Mouse (Mus musculus): ENCODE results near the gene Usp5. TPM values are rescaled to one million over a fixed set of nuclear protein-coding genes. Genes with fewer than 3 reads are reported as not detected.

The Usp5 gene
- polyA plus RNA-seq, 1 experiment from 2014 or later: 202 TPM

- H3K9me3 ChIP-seq (replicated peaks): no peaks in the 10 kb centered on the region
- peak overlapping the region; percentile 88; the same call in 1 of the 2 replicates for H3K9ac ChIP-seq
- H3K4me2 ChIP-seq (replicated peaks): peak overlapping the region; percentile 71
- H3K27me3 ChIP-seq: peaks cover 11% of the 10 kb centered on the region; the same call in 1 of the 2 replicates
- H3K36me3 ChIP-seq: no peaks in the 10 kb centered on the region
- H3K4me1 ChIP-seq: peaks cover 68% of the 10 kb centered on the region
- peak overlapping the region; percentile 66; the same call in 1 of the 2 replicates for H3K4me3 ChIP-seq
- no peak for ATAC-seq (ENCODE audit: low FRiP score)
- WGBS: 73% methylated on average over 28 of the region's 28 CpGs
- peak overlapping the region; percentile 14; the same call in 1 of the 2 replicates for H3K27ac ChIP-seq
Measured at GRCm38 (mm10) chr6:124858561-124859318, 29.5 kb upstream of the Usp5 start.

DNA sequence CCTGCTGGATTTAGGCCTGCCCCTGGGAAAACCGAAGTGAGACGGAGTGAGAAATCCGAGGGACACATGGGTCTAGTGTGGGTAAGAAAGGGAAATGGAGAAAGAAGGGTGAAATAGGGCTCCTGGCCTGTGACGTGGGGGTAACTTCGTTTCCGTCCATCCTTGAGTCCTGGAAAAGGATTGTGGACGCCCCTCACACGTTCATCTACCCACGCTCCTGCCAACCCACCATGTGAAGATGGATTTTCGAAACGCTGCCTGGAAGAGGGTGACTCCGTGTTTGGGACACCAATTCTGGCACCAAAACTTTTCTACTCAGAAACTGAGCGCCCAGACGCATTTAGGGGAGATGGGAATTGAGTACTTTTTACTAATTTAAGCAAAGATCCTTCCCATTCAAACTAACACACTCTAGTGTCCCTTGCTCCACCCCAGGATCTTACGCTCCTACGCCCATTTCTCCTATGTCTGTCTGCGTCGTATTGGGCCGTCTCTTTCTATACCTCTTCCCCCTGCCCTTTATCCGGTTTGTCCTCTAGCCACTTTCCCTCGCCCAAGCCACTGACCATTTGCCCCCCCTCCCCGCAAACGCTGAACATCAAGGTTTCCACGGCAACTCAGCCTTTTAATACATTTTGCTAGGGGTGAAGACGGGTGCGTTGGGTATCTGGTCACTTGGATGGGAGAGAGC, 28.7 kb upstream of the Usp5 start:
- Histone ChIP-seq H3K4me2 (replicated peaks) (peak overlapping the region; percentile 71), H3K27me3 (peaks cover 11% of the 10 kb centered on the region; the same call in 1 of the 2 replicates), H3K4me3 (peak overlapping the region; percentile 66), H3K36me3 (no peaks in the 10 kb centered on the region), H3K4me1 (peaks cover 64% of the 10 kb centered on the region), H3K9me3 (replicated peaks) (no peaks in the 10 kb centered on the region), H3K27ac (peak overlapping the region; percentile 95), H3K9ac (peak overlapping the region; percentile 88)
- ATAC-seq (ENCODE audit: low FRiP score): no peak; the same call in 1 of the 2 replicates
- 22% methylated on average over 26 of the region's 26 CpGs for WGBS

DNA sequence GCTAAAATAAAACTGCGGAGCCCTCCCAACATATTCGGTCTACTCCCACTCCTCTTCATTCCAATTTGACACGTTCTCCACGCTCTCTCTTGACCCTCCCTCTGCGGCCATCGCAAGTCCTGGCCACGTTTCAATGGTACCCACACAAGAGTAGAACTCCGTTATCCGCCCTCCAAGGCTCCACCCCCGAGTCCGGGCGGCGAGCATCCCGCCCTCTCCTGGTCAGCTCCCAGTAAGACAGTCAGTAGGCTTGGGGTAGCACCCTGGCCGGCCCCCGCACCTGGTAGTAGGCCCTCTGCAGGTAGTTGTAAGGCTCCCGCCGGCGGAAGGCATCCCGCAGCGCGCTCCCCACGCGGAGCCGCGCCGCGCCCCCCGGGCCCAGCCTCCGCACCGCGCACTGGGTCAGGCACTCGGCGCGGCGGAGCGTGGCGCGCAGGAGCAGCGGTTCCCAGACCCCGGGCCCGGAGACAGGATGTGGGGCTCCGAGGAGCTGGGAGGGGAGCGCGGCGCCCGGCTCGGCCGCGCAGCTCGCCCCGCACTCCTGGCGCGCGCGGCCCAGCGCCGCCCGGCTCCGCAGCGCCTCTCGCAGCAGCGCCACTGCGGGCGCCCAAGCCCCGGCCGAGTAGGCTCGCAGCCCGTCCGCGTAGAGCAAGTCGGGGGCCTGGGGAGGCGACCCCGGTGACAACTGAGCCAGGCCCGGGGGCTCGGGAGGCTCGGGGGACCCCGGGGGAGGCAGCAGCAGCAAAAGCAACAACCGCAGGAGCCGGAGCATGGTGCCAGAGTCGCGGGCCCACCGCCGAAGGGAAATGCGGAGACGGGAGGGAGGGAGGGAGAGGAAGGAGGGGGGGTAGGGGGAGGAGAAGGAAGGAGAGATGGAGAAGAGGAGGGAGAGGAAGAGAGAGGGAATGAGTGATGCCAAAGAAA, 27.9 kb upstream of the Usp5 start, which contains the start of gene P3h3:
Gene P3h3, minus strand, starts transcription at position 837 of the 924 bp plus-strand sequence.
- H3K27me3 ChIP-seq: peaks cover 11% of the 10 kb centered on the region; the same call in 1 of the 2 replicates
- peak within 1 kb of the TSS; percentile 95 for H3K27ac ChIP-seq
- H3K4me1 ChIP-seq: peaks cover 56% of the 10 kb centered on the region
- peaks cover 4% of the 10 kb centered on the region for H3K36me3 ChIP-seq
- H3K9me3 ChIP-seq (replicated peaks): no peaks in the 10 kb centered on the region
- H3K4me3 ChIP-seq: peak within 1 kb of the TSS; percentile 66
- under 1% methylated on average over 73 of the region's 86 CpGs for WGBS
- ATAC-seq (ENCODE audit: low FRiP score): peak; percentile 91
- H3K9ac ChIP-seq: peak within 1 kb of the TSS; percentile 88
- peak within 1 kb of the TSS; percentile 71 for H3K4me2 ChIP-seq (replicated peaks)

DNA sequence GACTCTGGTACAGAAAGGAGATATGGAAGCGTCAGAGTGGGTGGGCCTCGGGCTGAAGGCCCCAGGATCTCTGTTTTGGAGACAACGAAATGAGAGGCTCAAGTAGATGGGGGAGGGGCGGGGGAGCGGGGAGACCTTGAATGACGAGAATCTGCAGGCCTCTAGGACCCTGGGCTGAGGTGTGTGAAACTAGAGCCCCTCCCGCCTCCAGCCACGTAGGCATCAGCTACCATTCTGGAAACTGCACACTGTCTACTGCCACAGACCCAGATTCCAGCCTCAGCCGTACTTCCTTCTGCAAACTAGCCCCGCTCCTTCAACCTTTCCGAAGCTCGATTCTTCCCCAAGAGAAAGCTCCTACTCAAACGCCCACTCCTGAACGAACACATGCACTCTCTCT, 27.0 kb upstream of the Usp5 start:
- peaks cover 48% of the 10 kb centered on the region for H3K4me1 ChIP-seq

GRCm38 (mm10) chr6:124854647-124855046, 25.4 kb upstream of the Usp5 start:
- Histone ChIP-seq H3K27ac (no peak overlapping the region), H3K4me3 (no peak overlapping the region), H3K4me1 (peaks cover 33% of the 10 kb centered on the region), H3K36me3 (peaks cover 4% of the 10 kb centered on the region), H3K4me2 (replicated peaks) (no peak overlapping the region), H3K9ac (no peak overlapping the region), H3K27me3 (peaks cover 11% of the 10 kb centered on the region), H3K9me3 (replicated peaks) (no peaks in the 10 kb centered on the region)
- ATAC-seq (ENCODE audit: low FRiP score): no peak
- WGBS: 78% methylated on average over 12 of the region's 12 CpGs

More for the DNA sequence above, 27.0 kb upstream of the Usp5 start:
- Histone ChIP-seq H3K27me3 (peaks cover 11% of the 10 kb centered on the region; the same call in 1 of the 2 replicates), H3K36me3 (peaks cover 4% of the 10 kb centered on the region), H3K4me2 (replicated peaks) (peak overlapping the region; percentile 71), H3K27ac (peak overlapping the region; percentile 95), H3K9ac (peak overlapping the region; percentile 88), H3K9me3 (replicated peaks) (no peaks in the 10 kb centered on the region), H3K4me3 (peak overlapping the region; percentile 66)
- ATAC-seq (ENCODE audit: low FRiP score): peak; percentile 59
- 11% methylated on average over 14 of the region's 14 CpGs for WGBS

GRCm38 (mm10) chr6:124850535-124850934, 21.3 kb upstream of the Usp5 start:
- Histone ChIP-seq H3K4me2 (replicated peaks) (no peak overlapping the region), H3K9ac (no peak overlapping the region), H3K36me3 (peaks cover 4% of the 10 kb centered on the region), H3K27me3 (no peaks in the 10 kb centered on the region; the same call in 1 of the 2 replicates), H3K9me3 (replicated peaks) (no peaks in the 10 kb centered on the region), H3K4me3 (no peak overlapping the region), H3K4me1 (peaks cover 8% of the 10 kb centered on the region), H3K27ac (no peak overlapping the region)
- ATAC-seq (ENCODE audit: low FRiP score): no peak
- 48% methylated on average over 8 of the region's 8 CpGs for WGBS

- Histone ChIP-seq H3K36me3 (peaks cover 14% of the 10 kb centered on the region), H3K4me2 (replicated peaks) (no peak overlapping the region), H3K4me3 (no peak overlapping the region), H3K27ac (peak overlapping the region; percentile 58; the same call in 1 of the 2 replicates), H3K4me1 (peaks cover 5% of the 10 kb centered on the region; the same call in 1 of the 2 replicates), H3K9me3 (replicated peaks) (no peaks in the 10 kb centered on the region), H3K27me3 (no peaks in the 10 kb centered on the region; the same call in 1 of the 2 replicates), H3K9ac (0 out of 2 replicates have a peak overlapping the region, but pooled peaks have one; percentile 15)
- peak; percentile 88 for ATAC-seq (ENCODE audit: low FRiP score)
- 10% methylated on average over 9 of the region's 9 CpGs for WGBS
Measured at GRCm38 (mm10) chr6:124847305-124847704, 18.0 kb upstream of the Usp5 start.

DNA sequence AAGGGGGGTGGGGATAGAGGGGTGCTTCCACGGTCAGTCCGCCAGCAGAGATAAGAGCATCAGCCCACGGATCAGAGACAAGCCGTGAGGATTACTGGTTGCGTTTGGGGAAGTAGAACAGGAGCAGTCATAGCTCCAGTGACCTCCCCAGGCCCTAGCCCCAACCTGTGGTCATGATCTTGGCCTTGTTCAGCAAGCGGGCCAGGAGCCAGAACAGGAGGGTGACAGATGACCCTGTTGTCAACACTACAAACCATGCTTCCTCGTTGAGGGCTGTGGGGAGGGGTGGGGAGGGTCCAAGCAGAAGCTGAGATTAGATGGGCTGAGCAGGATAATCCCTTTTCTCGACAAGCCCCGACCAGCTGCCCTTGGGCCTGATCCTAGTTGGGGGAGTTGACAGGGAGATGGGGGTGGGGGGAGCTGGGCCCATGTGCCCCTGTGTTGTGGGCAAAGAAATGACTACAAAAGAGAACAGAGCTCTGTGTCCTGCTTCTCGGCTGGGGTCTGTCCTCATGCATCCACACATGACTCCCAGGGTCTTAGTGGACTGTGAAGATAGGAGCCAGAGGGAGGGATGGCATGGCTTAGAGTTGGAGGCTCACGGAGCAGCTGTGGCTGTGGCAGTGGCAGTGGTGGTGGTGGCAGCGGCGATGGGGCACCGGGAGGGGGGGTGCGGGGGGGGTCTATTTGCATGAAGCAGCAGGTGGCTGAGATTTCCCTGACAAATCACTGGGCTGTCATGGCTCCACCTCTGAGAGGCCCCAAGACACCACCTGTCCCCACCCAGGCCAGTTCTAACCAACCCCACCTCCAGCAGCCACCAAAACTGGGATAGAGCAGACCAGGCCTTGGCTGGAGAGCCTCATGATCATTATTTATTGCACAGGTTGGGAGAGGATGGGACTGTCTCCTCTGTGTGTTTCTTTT, 11.2 kb upstream of the Usp5 start, which contains the start of gene Gnb3:
Gene Gnb3, minus strand, starts transcription at position 35 of the 927 bp plus-strand sequence.
- whole genome bisulfite sequencing: 33% methylated on average over 15 of the region's 15 CpGs
- Histone ChIP-seq H3K27ac (0 out of 2 replicates have a peak within 1 kb of the TSS, but pooled peaks have one; percentile 40), H3K4me2 (replicated peaks) (peak within 1 kb of the TSS; percentile 21; the same call in 1 of the 2 replicates), H3K4me3 (no peak within 1 kb of the TSS), H3K9me3 (replicated peaks) (no peaks in the 10 kb centered on the region), H3K27me3 (peaks cover 8% of the 10 kb centered on the region; the same call in 1 of the 2 replicates), H3K9ac (peak within 1 kb of the TSS; percentile 47), H3K36me3 (peaks cover 23% of the 10 kb centered on the region), H3K4me1 (peaks cover 19% of the 10 kb centered on the region)
- 0 out of 2 replicates have a peak, but pooled peaks have one; percentile 7 for ATAC-seq (ENCODE audit: low FRiP score)

DNA sequence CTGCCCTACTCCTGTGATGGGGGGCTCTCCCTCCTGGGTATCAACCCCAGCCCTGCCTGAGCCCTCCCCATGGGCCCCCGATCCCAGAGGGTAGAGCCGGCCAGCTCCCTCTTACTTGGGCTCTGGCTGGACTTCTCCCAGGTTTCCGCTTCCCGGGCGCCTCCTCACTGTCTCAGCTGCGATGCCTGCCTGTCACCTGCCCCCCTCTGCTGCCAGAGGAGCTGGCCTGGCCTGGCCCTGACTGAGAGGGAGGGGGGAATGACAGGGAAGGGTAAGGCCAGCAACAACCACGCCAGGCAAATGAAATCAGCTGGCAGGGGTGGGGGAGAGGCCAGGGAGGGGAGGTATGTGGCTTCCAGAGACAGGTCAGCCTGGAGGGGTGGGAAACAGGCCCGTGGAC, 10.5 kb upstream of the Usp5 start:
- Histone ChIP-seq H3K36me3 (peaks cover 18% of the 10 kb centered on the region), H3K4me1 (peaks cover 22% of the 10 kb centered on the region), H3K9me3 (replicated peaks) (no peaks in the 10 kb centered on the region), H3K27me3 (peaks cover 8% of the 10 kb centered on the region; the same call in 1 of the 2 replicates), H3K9ac (peak overlapping the region; percentile 47), H3K4me2 (replicated peaks) (peak overlapping the region; percentile 21; the same call in 1 of the 2 replicates), H3K27ac (0 out of 2 replicates have a peak overlapping the region, but pooled peaks have one; percentile 40), H3K4me3 (no peak overlapping the region)
- WGBS: 12% methylated on average over 8 of the region's 8 CpGs
- ATAC-seq (ENCODE audit: low FRiP score): peak; percentile 20; the same call in 1 of the 2 replicates

DNA sequence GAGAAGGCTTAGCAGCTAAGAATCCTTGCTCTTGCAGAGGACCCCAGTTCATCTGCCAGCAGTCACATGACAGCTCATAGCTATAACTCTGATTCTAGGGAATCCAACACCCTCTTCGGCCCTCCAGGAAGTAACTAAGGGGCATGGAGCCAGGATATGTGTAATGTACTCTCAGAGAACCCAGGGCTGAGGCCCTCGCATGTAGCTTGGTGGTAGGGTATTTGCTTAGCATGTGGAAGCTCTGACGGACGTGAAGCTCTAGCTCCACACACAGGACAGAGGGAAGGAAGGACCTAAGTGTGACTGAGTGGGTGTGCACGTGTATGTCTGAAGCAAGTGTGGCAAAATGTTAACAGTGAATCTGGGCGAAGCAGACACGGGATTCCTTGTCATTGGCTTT, 7.1 kb upstream of the Usp5 start:
- no peak overlapping the region for H3K27ac ChIP-seq
- H3K9ac ChIP-seq: no peak overlapping the region
- no peak for ATAC-seq (ENCODE audit: low FRiP score)

More for the DNA sequence above, 7.1 kb upstream of the Usp5 start:
- Histone ChIP-seq H3K4me2 (replicated peaks) (no peak overlapping the region), H3K4me3 (no peak overlapping the region), H3K36me3 (peaks cover 24% of the 10 kb centered on the region), H3K9me3 (replicated peaks) (no peaks in the 10 kb centered on the region), H3K27me3 (peaks cover 8% of the 10 kb centered on the region; the same call in 1 of the 2 replicates), H3K4me1 (peaks cover 28% of the 10 kb centered on the region)
- WGBS: 82% methylated on average over 7 of the region's 7 CpGs
